Mouse (Mus musculus): ENCODE results near the gene Fbxl16. TPM values are rescaled to one million over a fixed set of nuclear protein-coding genes. Genes with fewer than 3 reads are reported as not detected.
A peak's percentile ranks its signal among the peaks of the same experiment; 100 is the strongest.

The Fbxl16 gene
- polyA plus RNA-seq, 1 experiment from 2014 or later = 43.5 TPM

DNA sequence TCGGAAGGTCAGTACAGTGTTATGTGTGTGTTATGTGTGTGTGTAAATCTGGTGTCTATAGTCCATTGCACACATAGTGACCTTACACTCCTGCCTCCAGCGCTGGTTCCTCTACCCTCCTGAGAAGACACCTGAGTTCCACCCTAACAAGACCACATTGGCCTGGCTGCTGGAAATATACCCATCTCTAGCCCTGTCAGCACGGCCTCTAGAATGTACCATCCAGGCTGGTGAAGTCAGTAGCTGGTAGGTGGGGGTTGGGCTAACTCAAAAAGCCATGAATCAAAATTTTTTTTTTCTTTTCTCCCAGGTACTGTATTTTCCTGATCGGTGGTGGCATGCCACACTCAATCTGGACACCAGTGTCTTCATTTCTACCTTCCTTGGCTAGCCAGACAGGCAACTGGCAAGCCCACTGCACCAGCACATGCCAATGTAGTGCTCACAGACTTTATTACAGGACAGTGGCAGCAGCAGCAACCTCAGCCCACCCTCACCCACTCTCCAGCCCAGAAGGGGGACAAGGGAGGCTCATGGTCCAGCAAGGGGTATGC is 21.4 kb downstream of the Fbxl16 start:
- H3K27me3 ChIP-seq (replicated peaks; ENCODE audit: control insufficient read depth, insufficient read depth, low read length) = no peaks in the 10 kb centered on the region
- WGBS = 88% methylated on average over 4 of the region's 4 CpGs
- H3K4me1 ChIP-seq (replicated peaks; ENCODE audit: control insufficient read depth, insufficient read depth, low read length) = peaks cover 79% of the 10 kb centered on the region
- peak overlapping the region; percentile 93 for H3K4me2 ChIP-seq (ENCODE audit: low read length)
- peaks cover 20% of the 10 kb centered on the region for H3K36me3 ChIP-seq (ENCODE audit: control insufficient read depth, insufficient read depth)
- no peak overlapping the region for H3K9ac ChIP-seq (replicated peaks; ENCODE audit: low read depth, low read length)
- H3K27ac ChIP-seq (ENCODE audit: low read length) = no peak overlapping the region
- H3K9me3 ChIP-seq (ENCODE audit: control insufficient read depth, low read length) = no peaks in the 10 kb centered on the region
- H3K4me3 ChIP-seq (replicated peaks; ENCODE audit: low read length) = no peak overlapping the region
- no peak for ATAC-seq

GRCm38 (mm10) chr17:25830806-25831431 is 22.0 kb downstream of the Fbxl16 start:
- no peaks in the 10 kb centered on the region for H3K27me3 ChIP-seq (replicated peaks; ENCODE audit: control insufficient read depth, insufficient read depth, low read length)
- H3K4me3 ChIP-seq (replicated peaks; ENCODE audit: low read length) = no peak overlapping the region
- no peak overlapping the region for H3K9ac ChIP-seq (replicated peaks; ENCODE audit: low read depth, low read length)
- peaks cover 80% of the 10 kb centered on the region for H3K4me1 ChIP-seq (replicated peaks; ENCODE audit: control insufficient read depth, insufficient read depth, low read length)
- H3K4me2 ChIP-seq (ENCODE audit: low read length) = no peak overlapping the region
- peaks cover 20% of the 10 kb centered on the region for H3K36me3 ChIP-seq (ENCODE audit: control insufficient read depth, insufficient read depth)
- H3K9me3 ChIP-seq (ENCODE audit: control insufficient read depth, low read length) = no peaks in the 10 kb centered on the region
- 90% methylated on average over 14 of the region's 14 CpGs for WGBS
- no peak for ATAC-seq
- H3K27ac ChIP-seq (ENCODE audit: low read length) = no peak overlapping the region

DNA sequence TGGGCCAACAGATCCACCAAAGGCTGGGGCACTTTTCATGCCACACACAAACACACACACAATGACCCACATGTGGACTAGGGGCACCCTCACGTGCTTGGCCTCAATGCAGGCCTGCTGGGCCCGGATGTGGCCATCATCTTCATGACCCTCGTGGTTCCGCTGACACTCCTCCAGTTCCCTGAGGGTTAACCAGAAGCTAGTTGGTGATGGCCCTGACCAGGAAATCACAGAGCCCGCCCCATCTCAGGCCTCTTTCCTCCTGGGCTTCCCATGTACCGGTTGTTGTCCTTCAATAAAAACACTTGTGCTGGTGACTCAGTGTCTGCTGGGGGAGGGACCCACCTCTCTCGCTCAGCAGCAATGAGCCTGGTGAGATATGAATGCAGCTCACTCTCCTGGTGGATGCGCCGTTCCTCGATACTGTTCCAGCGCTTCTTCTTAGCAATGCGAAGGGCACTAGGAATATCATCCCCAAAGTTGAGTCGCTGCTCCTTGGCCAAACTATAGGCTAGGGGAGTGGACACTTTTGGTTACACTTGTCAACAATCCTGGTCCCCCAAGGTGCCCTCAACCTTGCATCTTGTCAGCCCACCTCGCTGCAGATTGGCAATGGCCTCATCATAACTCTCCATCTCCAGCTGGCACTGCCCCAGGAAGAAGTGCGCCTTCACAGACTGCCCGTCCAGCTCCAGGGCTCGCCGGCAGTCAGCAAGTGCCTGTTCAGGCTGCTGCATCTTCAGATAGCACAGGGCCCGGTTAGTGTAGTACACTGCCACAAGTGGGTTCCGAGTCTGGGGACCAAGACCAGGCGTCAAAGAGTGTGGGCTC is 22.8 kb downstream of the Fbxl16 start:
- Histone ChIP-seq H3K9me3 (ENCODE audit: control insufficient read depth, low read length) (no peaks in the 10 kb centered on the region), H3K4me2 (ENCODE audit: low read length) (peak overlapping the region; percentile 88), H3K9ac (replicated peaks; ENCODE audit: low read depth, low read length) (peak overlapping the region; percentile 86), H3K36me3 (ENCODE audit: control insufficient read depth, insufficient read depth) (peaks cover 20% of the 10 kb centered on the region), H3K4me3 (replicated peaks; ENCODE audit: low read length) (peak overlapping the region; percentile 94), H3K4me1 (replicated peaks; ENCODE audit: control insufficient read depth, insufficient read depth, low read length) (peaks cover 80% of the 10 kb centered on the region), H3K27me3 (replicated peaks; ENCODE audit: control insufficient read depth, insufficient read depth, low read length) (no peaks in the 10 kb centered on the region), H3K27ac (ENCODE audit: low read length) (peak overlapping the region; percentile 88; the same call in 1 of the 2 replicates)
- WGBS = 58% methylated on average over 21 of the region's 21 CpGs
- ATAC-seq = no peak

- Histone ChIP-seq H3K36me3 (ENCODE audit: control insufficient read depth, insufficient read depth) (peaks cover 14% of the 10 kb centered on the region), H3K4me3 (replicated peaks; ENCODE audit: low read length) (peak overlapping the region; percentile 94), H3K9ac (replicated peaks; ENCODE audit: low read depth, low read length) (peak overlapping the region; percentile 86), H3K9me3 (ENCODE audit: control insufficient read depth, low read length) (no peaks in the 10 kb centered on the region), H3K4me2 (ENCODE audit: low read length) (peak overlapping the region; percentile 88), H3K4me1 (replicated peaks; ENCODE audit: control insufficient read depth, insufficient read depth, low read length) (peaks cover 77% of the 10 kb centered on the region), H3K27ac (ENCODE audit: low read length) (peak overlapping the region; percentile 94), H3K27me3 (replicated peaks; ENCODE audit: control insufficient read depth, insufficient read depth, low read length) (no peaks in the 10 kb centered on the region)
- ATAC-seq = peak; percentile 90
- WGBS = under 1% methylated on average over 73 of the region's 77 CpGs
Observed at GRCm38 (mm10) chr17:25832436-25833290, 23.8 kb downstream of the Fbxl16 start.

- H3K4me3 ChIP-seq (replicated peaks; ENCODE audit: low read length) = peak within 1 kb of the TSS; percentile 94
- WGBS = under 1% methylated on average over 24 of the region's 24 CpGs
- H3K9me3 ChIP-seq (ENCODE audit: control insufficient read depth, low read length) = no peaks in the 10 kb centered on the region
- H3K27ac ChIP-seq (ENCODE audit: low read length) = peak within 1 kb of the TSS; percentile 94
- H3K27me3 ChIP-seq (replicated peaks; ENCODE audit: control insufficient read depth, insufficient read depth, low read length) = no peaks in the 10 kb centered on the region
- peaks cover 14% of the 10 kb centered on the region for H3K36me3 ChIP-seq (ENCODE audit: control insufficient read depth, insufficient read depth)
- ATAC-seq = peak; percentile 31; the same call in 1 of the 2 replicates
- peaks cover 77% of the 10 kb centered on the region for H3K4me1 ChIP-seq (replicated peaks; ENCODE audit: control insufficient read depth, insufficient read depth, low read length)
- H3K4me2 ChIP-seq (ENCODE audit: low read length) = peak within 1 kb of the TSS; percentile 88
- H3K9ac ChIP-seq (replicated peaks; ENCODE audit: low read depth, low read length) = peak within 1 kb of the TSS; percentile 86
Observed at GRCm38 (mm10) chr17:25833291-25833663, 24.4 kb downstream of the Fbxl16 start, which contains the start of gene Stub1. TSS of gene Stub1 (minus strand) at chr17:25833404.

DNA sequence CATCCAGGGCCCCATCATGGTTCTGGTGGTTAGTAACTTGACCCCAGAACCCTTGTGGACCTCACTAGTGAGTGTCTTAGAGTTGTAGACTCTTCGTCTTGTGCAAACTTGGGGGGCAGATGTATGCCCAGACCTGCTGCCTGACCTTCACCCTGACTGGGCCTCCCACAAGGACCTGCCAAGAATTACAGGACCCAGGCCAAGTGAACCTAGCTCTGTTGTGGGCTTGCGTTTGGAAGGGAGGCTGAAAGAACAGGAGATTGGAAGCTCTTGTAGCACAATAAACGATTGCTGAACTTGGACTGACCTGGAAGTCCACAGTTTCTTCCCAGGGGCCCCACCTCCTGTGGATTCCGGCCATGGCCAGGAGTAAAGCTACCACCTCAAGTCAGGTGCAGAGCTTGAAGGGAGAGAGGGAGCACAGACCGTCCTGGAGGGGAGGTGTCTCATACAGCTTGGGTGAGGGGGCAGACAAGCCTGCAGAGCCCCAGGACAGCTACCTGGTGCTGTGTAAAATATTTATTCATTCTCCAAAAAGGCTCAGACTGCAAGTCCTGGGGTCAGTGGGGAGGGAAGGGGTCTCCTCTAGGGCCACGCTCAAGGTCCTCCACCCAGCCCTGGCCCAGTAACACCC is 25.2 kb downstream of the Fbxl16 start:
- 50% methylated on average over 6 of the region's 6 CpGs for WGBS

GRCm38 (mm10) chr17:25834595-25835222 is 25.8 kb downstream of the Fbxl16 start:
- no peaks in the 10 kb centered on the region for H3K9me3 ChIP-seq (ENCODE audit: control insufficient read depth, low read length)
- no peaks in the 10 kb centered on the region for H3K27me3 ChIP-seq (replicated peaks; ENCODE audit: control insufficient read depth, insufficient read depth, low read length)
- peaks cover 71% of the 10 kb centered on the region for H3K4me1 ChIP-seq (replicated peaks; ENCODE audit: control insufficient read depth, insufficient read depth, low read length)
- peak overlapping the region; percentile 88 for H3K4me2 ChIP-seq (ENCODE audit: low read length)
- H3K36me3 ChIP-seq (ENCODE audit: control insufficient read depth, insufficient read depth) = peaks cover 23% of the 10 kb centered on the region
- H3K9ac ChIP-seq (replicated peaks; ENCODE audit: low read depth, low read length) = peak overlapping the region; percentile 84; the same call in 1 of the 2 replicates
- no peak overlapping the region for H3K27ac ChIP-seq (ENCODE audit: low read length)
- no peak for ATAC-seq
- 87% methylated on average over 12 of the region's 12 CpGs for WGBS
- no peak overlapping the region; the same call in 1 of the 2 replicates for H3K4me3 ChIP-seq (replicated peaks; ENCODE audit: low read length)

More for the DNA sequence above, 25.2 kb downstream of the Fbxl16 start:
- peak overlapping the region; percentile 94 for H3K4me3 ChIP-seq (replicated peaks; ENCODE audit: low read length)
- peaks cover 75% of the 10 kb centered on the region for H3K4me1 ChIP-seq (replicated peaks; ENCODE audit: control insufficient read depth, insufficient read depth, low read length)
- H3K9me3 ChIP-seq (ENCODE audit: control insufficient read depth, low read length) = no peaks in the 10 kb centered on the region
- ATAC-seq = no peak
- H3K4me2 ChIP-seq (ENCODE audit: low read length) = peak overlapping the region; percentile 88
- H3K36me3 ChIP-seq (ENCODE audit: control insufficient read depth, insufficient read depth) = peaks cover 17% of the 10 kb centered on the region
- H3K27ac ChIP-seq (ENCODE audit: low read length) = peak overlapping the region; percentile 94
- H3K27me3 ChIP-seq (replicated peaks; ENCODE audit: control insufficient read depth, insufficient read depth, low read length) = no peaks in the 10 kb centered on the region
- peak overlapping the region; percentile 84 for H3K9ac ChIP-seq (replicated peaks; ENCODE audit: low read depth, low read length)

DNA sequence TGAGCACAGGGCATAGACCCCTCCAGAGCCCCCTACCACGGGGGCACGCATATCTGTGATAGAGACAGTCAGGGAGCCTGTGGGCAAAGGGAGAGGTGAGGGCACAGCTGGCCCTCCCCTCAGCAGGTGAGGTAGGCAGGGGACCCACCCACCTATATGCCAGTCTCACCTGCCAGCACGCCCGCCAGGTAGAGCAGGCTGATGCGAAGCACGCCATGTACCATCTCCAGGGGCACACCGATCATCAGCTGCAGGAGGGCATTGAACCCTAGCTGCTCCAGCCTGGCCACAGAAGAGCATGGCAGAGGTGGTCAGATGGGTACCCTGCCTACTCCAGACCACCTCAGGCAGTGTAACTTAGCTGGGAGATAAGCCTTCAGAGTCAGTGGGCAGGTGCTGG is 26.4 kb downstream of the Fbxl16 start:
- Histone ChIP-seq H3K27ac (ENCODE audit: low read length) (no peak overlapping the region), H3K9me3 (ENCODE audit: control insufficient read depth, low read length) (no peaks in the 10 kb centered on the region), H3K27me3 (replicated peaks; ENCODE audit: control insufficient read depth, insufficient read depth, low read length) (no peaks in the 10 kb centered on the region), H3K4me3 (replicated peaks; ENCODE audit: low read length) (no peak overlapping the region), H3K36me3 (ENCODE audit: control insufficient read depth, insufficient read depth) (peaks cover 22% of the 10 kb centered on the region), H3K9ac (replicated peaks; ENCODE audit: low read depth, low read length) (no peak overlapping the region), H3K4me2 (ENCODE audit: low read length) (no peak overlapping the region), H3K4me1 (replicated peaks; ENCODE audit: control insufficient read depth, insufficient read depth, low read length) (peaks cover 65% of the 10 kb centered on the region)
- WGBS = 95% methylated on average over 7 of the region's 7 CpGs
- ATAC-seq = no peak
